In the genomic region with DNA sequence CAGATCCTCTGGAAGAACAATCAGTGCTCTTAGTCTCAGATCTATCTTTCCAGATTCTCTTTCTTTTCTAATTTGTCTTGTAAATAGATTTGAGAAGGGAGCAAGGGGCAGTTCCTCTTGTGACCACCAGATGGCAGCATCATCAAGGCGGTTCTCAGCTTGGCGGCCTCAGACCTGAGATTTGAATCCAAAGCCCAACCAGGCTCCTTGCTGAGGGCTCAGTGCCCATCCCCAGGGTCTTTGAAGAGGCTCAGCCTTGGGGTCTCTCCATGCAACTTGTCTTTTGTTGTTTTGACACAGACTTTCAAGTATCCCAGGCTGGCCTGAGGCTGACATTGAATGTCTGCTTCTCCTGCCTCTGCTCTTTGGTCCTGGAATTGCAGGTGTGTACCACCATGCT, we compare ENCODE assay signal across 9 mouse cellular contexts. TPM values are rescaled to one million over a fixed set of nuclear protein-coding genes. Genes with fewer than 3 reads are reported as not detected.
DNase-seq lines count a peak whose midpoint lies in the region; ATAC-seq and TF ChIP-seq lines count a peak whose summit lies in the region.
"Had no signal": no experiment of that assay in that cellular context is flagged by ENCODE, and none has a peak within 500 bp of the region (broad histone marks: within the 10 kb centered on the region; RNA-seq: fewer than 3 reads in every experiment).

No protein-coding gene starts in this region.

- no peak overlapping the region for H3K4me3 ChIP-seq in liver, adult 2 months (ENCODE audit: insufficient read depth, low read depth, low read length)
- no peak overlapping the region for H3K4me3 ChIP-seq in liver, embryonic 12.5 days
- H3K4me3 ChIP-seq in embryonic facial prominence, embryonic 10.5 days: no peak overlapping the region

- H3K4me2 ChIP-seq in liver, embryonic 12.5 days: no peak overlapping the region

- H3K27ac ChIP-seq in liver, adult 2 months (replicated peaks; ENCODE audit: insufficient read depth, low read depth, low read length): no peak overlapping the region
- H3K27ac ChIP-seq in liver, embryonic 12.5 days: no peak overlapping the region
- H3K27ac ChIP-seq in embryonic facial prominence, embryonic 10.5 days (replicated peaks): no peak overlapping the region
- H3K27ac ChIP-seq: macrophage had no signal

- ATAC-seq in liver, embryonic 12.5 days: no peak

- peaks cover 9% of the 10 kb centered on the region for H3K27me3 ChIP-seq in liver, adult 2 months (ENCODE audit: control insufficient read depth, insufficient read depth, low read length)
- H3K27me3 ChIP-seq in liver, embryonic 12.5 days (replicated peaks): peaks cover 94% of the 10 kb centered on the region
- peaks cover 96% of the 10 kb centered on the region for H3K27me3 ChIP-seq in embryonic facial prominence, embryonic 10.5 days (replicated peaks; ENCODE audit: low read depth, poor library complexity, severe bottlenecking)

- DNase-seq in adrenal gland, postnatal 10 days: peak; percentile 63
- no peak for DNase-seq in adrenal gland, postnatal 4 days (ENCODE audit: low spot score in 2 of 2)
- peak; percentile 32 for DNase-seq in liver, adult 2 months (ENCODE audit: extremely low read depth, low read depth, low spot score)
- peak; percentile 46 for DNase-seq in adrenal gland, postnatal 25 days
- DNase-seq in embryonic facial prominence, embryonic 10.5 days (ENCODE audit: low spot score): peak; percentile 66
- peak; percentile 51 for DNase-seq in left cerebral cortex, postnatal 4 days
- peak; percentile 44 for DNase-seq in right cerebral cortex, postnatal 14 days

- 4% methylated on average over 2 of the region's 2 CpGs for WGBS in liver, adult 2 months
- WGBS in liver, embryonic 12.5 days (ENCODE audit: insufficient replicate concordance): 2% methylated on average over 2 of the region's 2 CpGs
- WGBS in embryonic facial prominence, embryonic 10.5 days: 3% methylated on average over 2 of the region's 2 CpGs

- TF ChIP-seq CTCF in liver, adult 2 months (IDR thresholded peaks at IDR 0.05; ENCODE audit: low read depth, low read length): peak; percentile 96

- no peaks in the 10 kb centered on the region for H3K4me1 ChIP-seq in liver, adult 2 months (ENCODE audit: control insufficient read depth, insufficient read depth, low read length)
- 0 out of 2 replicates have a peak, but pooled peaks cover 4% of the 10 kb centered on the region for H3K4me1 ChIP-seq in liver, embryonic 12.5 days
- peaks cover 24% of the 10 kb centered on the region for H3K4me1 ChIP-seq in embryonic facial prominence, embryonic 10.5 days

- no peaks in the 10 kb centered on the region for H3K79me2 ChIP-seq in liver, adult 2 months (ENCODE audit: control insufficient read depth, insufficient read depth, low read length)

- H3K36me3 ChIP-seq in liver, adult 2 months (ENCODE audit: control insufficient read depth, insufficient read depth, low read length): no peaks in the 10 kb centered on the region
- no peaks in the 10 kb centered on the region for H3K36me3 ChIP-seq in liver, embryonic 12.5 days
- H3K36me3 ChIP-seq in embryonic facial prominence, embryonic 10.5 days (replicated peaks): no peaks in the 10 kb centered on the region

- H3K9ac ChIP-seq in liver, adult 2 months (ENCODE audit: low read depth, low read length): no peak overlapping the region
- no peak overlapping the region for H3K9ac ChIP-seq in liver, embryonic 12.5 days

- no peaks in the 10 kb centered on the region for H3K9me3 ChIP-seq in liver, embryonic 12.5 days (replicated peaks)
- H3K9me3 ChIP-seq in embryonic facial prominence, embryonic 10.5 days: no peaks in the 10 kb centered on the region

- no peak for TF ChIP-seq POLR2A in liver, adult 2 months (IDR thresholded peaks at IDR 0.05; ENCODE audit: extremely low read depth, insufficient read depth, low read length)

- intact Hi-C loops in left cerebral cortex, postnatal 4 days (cut with DNase I): loop anchor here (2.0 kb wide), 1 partner anchor 264 kb away; no protein-coding TSS in a partner anchor

RNA-seq across cellular contexts. Expression of a gene that starts 10.4 kb away (rescaled TPM):
- 1 to 10 TPM; 2.3 to 3.3 TPM for total RNA-seq in adrenal gland, postnatal 10 days (2021)
- 1 to 10 TPM; 2.7 to 2.8 TPM for total RNA-seq in adrenal gland, postnatal 4 days (2021)
- total RNA-seq in liver, adult 2 months (2014; rRNA removed): 0.18 TPM in 1 of 2 replicates, not detected in the other
- 0.14 and 0.23 TPM in 2 replicates for polyA plus RNA-seq in liver, adult 2 months (2012; rRNA removed)
- 0.43 and 0.50 TPM in 2 replicates for polyA plus RNA-seq in liver, embryonic 12.5 days (2016; fragmentation: Nextera tagmentation; extraction: Ambion mirVana)
- 4.5 and 4.7 TPM in 2 replicates for total RNA-seq in adrenal gland, postnatal 25 days (2021)
- polyA plus RNA-seq in embryonic facial prominence, embryonic 10.5 days (2016; fragmentation: Nextera tagmentation; extraction: Ambion mirVana): 0.82 and 1.1 TPM in 2 replicates
- 10 to 100 TPM; 10.7 to 13.4 TPM for total RNA-seq in left cerebral cortex, postnatal 4 days (2021)
- polyA plus RNA-seq: macrophage had no signal

RNA-seq across cellular contexts. Expression of a gene that starts 10.6 kb away (rescaled TPM):
- 1 to 10 TPM; 7.1 to 7.2 TPM for total RNA-seq in adrenal gland, postnatal 10 days (2021)
- total RNA-seq in adrenal gland, postnatal 4 days (2021): 10 to 100 TPM; 13.9 to 15.0 TPM
- 1.9 and 2.7 TPM in 2 replicates for total RNA-seq in liver, adult 2 months (2014; rRNA removed)
- 2.2 and 3.4 TPM in 2 replicates for polyA plus RNA-seq in liver, adult 2 months (2012; rRNA removed)
- 1.6 and 1.7 TPM in 2 replicates for polyA plus RNA-seq in liver, embryonic 12.5 days (2016; fragmentation: Nextera tagmentation; extraction: Ambion mirVana)
- 7.0 and 14.6 TPM in 2 replicates for total RNA-seq in adrenal gland, postnatal 25 days (2021)
- 18.0 and 21.3 TPM in 2 replicates for polyA plus RNA-seq in embryonic facial prominence, embryonic 10.5 days (2016; fragmentation: Nextera tagmentation; extraction: Ambion mirVana)
- total RNA-seq in left cerebral cortex, postnatal 4 days (2021): 10 to 100 TPM; 56.2 to 66.9 TPM

RNA-seq across cellular contexts. Expression of a gene that starts 18.9 kb away (rescaled TPM):
- 10 to 100 TPM; 30.4 to 31.3 TPM for total RNA-seq in adrenal gland, postnatal 10 days (2021)
- total RNA-seq in adrenal gland, postnatal 4 days (2021): 10 to 100 TPM; 28.2 to 32.8 TPM
- total RNA-seq in liver, adult 2 months (2014; rRNA removed): 35.0 and 38.7 TPM in 2 replicates
- polyA plus RNA-seq in liver, adult 2 months (2012; rRNA removed): 91.9 and 97.2 TPM in 2 replicates
- polyA plus RNA-seq in liver, embryonic 12.5 days (2016; fragmentation: Nextera tagmentation; extraction: Ambion mirVana): 20.5 and 28.7 TPM in 2 replicates
- 45.2 and 55.3 TPM in 2 replicates for total RNA-seq in adrenal gland, postnatal 25 days (2021)
- 8.3 and 10.6 TPM in 2 replicates for polyA plus RNA-seq in embryonic facial prominence, embryonic 10.5 days (2016; fragmentation: Nextera tagmentation; extraction: Ambion mirVana)
- 10 to 100 TPM; 21.2 to 21.8 TPM for total RNA-seq in left cerebral cortex, postnatal 4 days (2021)

RNA-seq across cellular contexts. Expression of a gene that starts 40.3 kb away (rescaled TPM):
- under 1 TPM; 0.18 to 0.27 TPM for total RNA-seq in adrenal gland, postnatal 10 days (2021)
- 1 to 10 TPM in 1 of 2 experiments, under 1 TPM in 1; 0.42 to 1.0 TPM for total RNA-seq in adrenal gland, postnatal 4 days (2021)
- not detected in 2 replicates for total RNA-seq in liver, adult 2 months (2014; rRNA removed)
- not detected in 2 replicates for polyA plus RNA-seq in liver, adult 2 months (2012; rRNA removed)
- 0.08 TPM in 2 replicates for polyA plus RNA-seq in liver, embryonic 12.5 days (2016; fragmentation: Nextera tagmentation; extraction: Ambion mirVana)
- 0.15 and 0.24 TPM in 2 replicates for total RNA-seq in adrenal gland, postnatal 25 days (2021)
- polyA plus RNA-seq in embryonic facial prominence, embryonic 10.5 days (2016; fragmentation: Nextera tagmentation; extraction: Ambion mirVana): 1.5 and 2.4 TPM in 2 replicates
- 10 to 100 TPM; 41.9 to 46.4 TPM for total RNA-seq in left cerebral cortex, postnatal 4 days (2021)
- polyA plus RNA-seq: macrophage had no signal

RNA-seq across cellular contexts. Expression of a gene that starts 40.7 kb away (rescaled TPM):
- 10 to 100 TPM; 22.3 to 23.9 TPM for total RNA-seq in adrenal gland, postnatal 10 days (2021)
- total RNA-seq in adrenal gland, postnatal 4 days (2021): 10 to 100 TPM; 24.0 to 24.6 TPM
- total RNA-seq in liver, adult 2 months (2014; rRNA removed): 8.1 and 8.9 TPM in 2 replicates
- polyA plus RNA-seq in liver, adult 2 months (2012; rRNA removed): 49.6 and 58.5 TPM in 2 replicates
- 24.2 and 25.5 TPM in 2 replicates for polyA plus RNA-seq in liver, embryonic 12.5 days (2016; fragmentation: Nextera tagmentation; extraction: Ambion mirVana)
- total RNA-seq in adrenal gland, postnatal 25 days (2021): 16.2 and 20.3 TPM in 2 replicates
- polyA plus RNA-seq in embryonic facial prominence, embryonic 10.5 days (2016; fragmentation: Nextera tagmentation; extraction: Ambion mirVana): 63.3 and 67.3 TPM in 2 replicates
- total RNA-seq in left cerebral cortex, postnatal 4 days (2021): 10 to 100 TPM; 53.0 to 55.4 TPM

Comparison
In these comparisons a context has a peak if more than half of its experiments do, and no peak if none do; other contexts are left out.
1. DNase-seq: peak in adrenal gland, postnatal 10 days (single experiment), liver, adult 2 months (single experiment), adrenal gland, postnatal 25 days (single experiment), embryonic facial prominence, embryonic 10.5 days (single experiment), left cerebral cortex, postnatal 4 days (single experiment) and right cerebral cortex, postnatal 14 days (single experiment); none in adrenal gland, postnatal 4 days (0 of 2).